Mouse (Mus musculus): Measurements from ENCODE around the gene 1700018G05Rik.

- TF ChIP-seq TAL1 (IDR thresholded peaks at IDR 0.05; ENCODE audit: low read length) (no peak), TBP (IDR thresholded peaks at IDR 0.05; ENCODE audit: low read depth, low read length) (no peak), CHD2 (IDR thresholded peaks at IDR 0.05; ENCODE audit: low read length) (no peak), CTCF (IDR thresholded peaks at IDR 0.05 in 2 of 3, conservative IDR thresholded peaks at IDR 0.05 in 1 of 3; ENCODE audit: control insufficient read depth in 1 of 3, insufficient read depth in 1 of 3, low read depth in 2 of 3, low read length in 3 of 3, poor library complexity in 1 of 3, severe bottlenecking in 1 of 3) (no peak)
Measured at GRCm38 (mm10) chrX:102932992-102933570, 4.9 kb downstream of the 1700018G05Rik start.
